1 mouse cellular context compared by ENCODE assay signal in genomic region chr10:34070999-34071492, GRCm38 (mm10).
TF ChIP-seq lines count a peak whose summit lies in the region.

No protein-coding gene starts in this region.

TF ChIP-seq in CH12.LX, 34 proteins besides CTCF, POLR2A, EP300 and RAD21:
- no peak for TF ChIP-seq MAFK (IDR thresholded peaks at IDR 0.05; ENCODE audit: insufficient replicate concordance, low read length)
- TF ChIP-seq JUND (conservative IDR thresholded peaks at IDR 0.05; ENCODE audit: low read depth, low read length): peak; percentile 72
- 0 out of 2 replicates have a peak, but pooled peaks have one; percentile 27 for TF ChIP-seq IRF4 (IDR thresholded peaks at IDR 0.05; ENCODE audit: low read depth, low read length)
- TF ChIP-seq ZNF384 (IDR thresholded peaks at IDR 0.05; ENCODE audit: low read depth, low read length): no peak
- peak; percentile 66 for TF ChIP-seq JUN (IDR thresholded peaks at IDR 0.05; ENCODE audit: insufficient read depth, low read depth, low read length)
- no peak for TF ChIP-seq ZMIZ1 (IDR thresholded peaks at IDR 0.05; ENCODE audit: low read depth, low read length)
- no peak for TF ChIP-seq MAX (IDR thresholded peaks at IDR 0.05; ENCODE audit: low read length)
- no peak for TF ChIP-seq GABPA (IDR thresholded peaks at IDR 0.05; ENCODE audit: insufficient replicate concordance, low read depth, low read length)
TF ChIP-seq in CH12.LX: peak in this region for 3.
